Mouse (Mus musculus): ENCODE results near the gene Prkd1. TPM values are rescaled to one million over a fixed set of nuclear protein-coding genes. Genes with fewer than 3 reads are reported as not detected.

The Prkd1 gene
- polyA plus RNA-seq, 1 experiment from 2014 or later: 4.4 TPM

DNA sequence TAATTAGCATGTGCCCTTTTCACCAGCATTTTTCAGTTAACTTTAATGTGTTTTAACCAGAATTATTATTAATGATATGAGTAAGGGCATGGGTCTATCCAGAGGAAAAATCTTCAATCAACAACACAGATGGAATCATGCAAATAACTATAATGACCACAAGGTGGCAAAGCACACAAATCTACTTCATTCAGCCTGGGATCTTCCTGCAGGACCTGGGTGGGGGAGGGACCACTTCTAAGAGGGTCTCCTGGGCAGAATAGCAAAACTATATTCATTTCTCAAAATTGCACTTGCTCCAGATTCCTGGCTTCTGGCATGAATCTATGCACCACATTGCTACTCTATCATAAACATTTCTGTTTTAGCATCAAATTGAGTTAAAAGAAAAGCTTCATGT lies 334.3 kb downstream of the Prkd1 start:
- DNase-seq (ENCODE audit: low spot score, missing footprints) (peak; percentile 89), ATAC-seq (ENCODE audit: low FRiP score) (peak; percentile 46)
- Histone ChIP-seq H3K27ac (ENCODE audit: low read depth, low read length) (no peak overlapping the region), H3K4me2 (no peak overlapping the region), H3K4me1 (ENCODE audit: control insufficient read depth, insufficient read depth, low read length) (no peaks in the 10 kb centered on the region), H3K9ac (ENCODE audit: low read length) (no peak overlapping the region), H3K9me3 (ENCODE audit: control insufficient read depth, low read length) (no peaks in the 10 kb centered on the region), H3K27me3 (ENCODE audit: control insufficient read depth, insufficient read depth, low read length) (no peaks in the 10 kb centered on the region), H3K4me3 (ENCODE audit: low read depth, low read length) (no peak overlapping the region), H3K36me3 (ENCODE audit: control insufficient read depth, insufficient read depth, low read length) (no peaks in the 10 kb centered on the region)

DNA sequence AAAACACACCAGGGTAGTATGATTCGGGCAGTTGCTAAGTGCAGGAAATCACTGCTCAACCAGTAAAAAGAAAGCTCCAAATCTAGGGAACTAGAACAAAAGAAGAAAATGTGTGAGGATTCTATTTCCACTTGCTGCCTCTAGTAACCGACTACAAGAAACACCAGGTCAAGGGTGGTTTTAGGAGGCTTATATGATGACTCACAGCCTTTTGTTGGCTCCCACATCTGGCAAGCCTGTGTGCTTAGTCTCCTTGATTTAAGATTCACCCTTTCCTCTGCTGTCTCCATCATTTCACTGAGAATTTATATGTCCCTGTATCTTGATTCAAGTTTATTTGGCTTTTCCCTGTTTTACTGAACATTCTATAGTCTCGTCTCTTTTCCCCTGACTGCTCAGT lies 339.6 kb downstream of the Prkd1 start:
- Histone ChIP-seq H3K27ac (ENCODE audit: low read depth, low read length) (no peak overlapping the region), H3K27me3 (ENCODE audit: control insufficient read depth, insufficient read depth, low read length) (no peaks in the 10 kb centered on the region), H3K4me3 (ENCODE audit: low read depth, low read length) (no peak overlapping the region), H3K9me3 (ENCODE audit: control insufficient read depth, low read length) (no peaks in the 10 kb centered on the region), H3K9ac (ENCODE audit: low read length) (no peak overlapping the region), H3K4me1 (ENCODE audit: control insufficient read depth, insufficient read depth, low read length) (no peaks in the 10 kb centered on the region), H3K4me2 (no peak overlapping the region), H3K36me3 (ENCODE audit: control insufficient read depth, insufficient read depth, low read length) (no peaks in the 10 kb centered on the region)
- ATAC-seq (ENCODE audit: low FRiP score) (no peak), DNase-seq (ENCODE audit: low spot score, missing footprints) (no peak)
- WGBS: 72% methylated on average over 3 of the region's 3 CpGs

DNA sequence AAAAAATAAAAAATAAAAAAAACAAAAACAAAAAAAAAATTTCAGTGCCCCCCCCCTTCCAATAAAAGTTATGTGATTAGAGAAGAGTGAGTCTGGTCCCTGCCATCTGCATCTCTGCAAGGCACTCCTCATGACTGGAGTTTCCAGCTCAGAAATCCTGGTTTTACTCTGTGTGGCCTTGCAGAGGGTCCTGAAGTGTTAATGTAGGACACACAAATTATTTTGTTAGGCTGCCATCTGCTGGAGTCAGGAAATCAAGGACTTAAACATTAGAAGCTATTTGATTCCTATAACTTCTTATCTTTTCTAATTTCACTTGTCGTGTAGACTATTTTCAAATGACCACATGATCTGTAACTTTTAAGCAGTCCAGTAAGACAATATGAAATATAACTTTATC lies 347.6 kb downstream of the Prkd1 start:
- H3K4me2 ChIP-seq: no peak overlapping the region
- ATAC-seq (ENCODE audit: low FRiP score): peak; percentile 82
- H3K27ac ChIP-seq (ENCODE audit: low read depth, low read length): no peak overlapping the region
- peak; percentile 81 for DNase-seq (ENCODE audit: low spot score, missing footprints)
- no peaks in the 10 kb centered on the region for H3K9me3 ChIP-seq (ENCODE audit: control insufficient read depth, low read length)
- no peaks in the 10 kb centered on the region for H3K36me3 ChIP-seq (ENCODE audit: control insufficient read depth, insufficient read depth, low read length)
- WGBS: 63% methylated on average over 1 of the region's 1 CpGs
- no peaks in the 10 kb centered on the region for H3K27me3 ChIP-seq (ENCODE audit: control insufficient read depth, insufficient read depth, low read length)
- H3K4me1 ChIP-seq (ENCODE audit: control insufficient read depth, insufficient read depth, low read length): no peaks in the 10 kb centered on the region
- no peak overlapping the region for H3K9ac ChIP-seq (ENCODE audit: low read length)
- no peak overlapping the region for H3K4me3 ChIP-seq (ENCODE audit: low read depth, low read length)

DNA sequence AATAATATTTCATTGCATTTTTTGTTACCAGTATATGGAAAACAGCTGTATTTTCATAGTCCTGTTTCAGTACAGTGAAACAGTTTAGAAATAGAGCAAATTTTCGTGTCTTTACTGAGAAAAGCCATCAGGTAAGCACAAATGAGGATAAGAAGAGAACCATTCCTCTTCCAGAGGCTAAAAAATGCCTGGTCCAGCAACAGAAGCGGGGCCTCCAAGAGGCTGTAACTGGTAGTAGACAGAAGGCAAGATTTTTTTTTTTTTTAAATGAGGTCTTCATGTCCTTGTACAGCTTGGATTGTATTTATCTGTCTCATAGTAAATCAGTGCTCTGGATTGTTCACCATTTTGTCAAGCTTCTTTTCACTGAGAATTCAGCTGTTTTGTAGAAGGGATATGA lies 352.8 kb downstream of the Prkd1 start:
- 64% methylated on average over 2 of the region's 2 CpGs for WGBS
- ATAC-seq (ENCODE audit: low FRiP score) (peak; percentile 47; the same call in 1 of the 2 replicates), DNase-seq (ENCODE audit: low spot score, missing footprints) (no peak)
- Histone ChIP-seq H3K4me1 (ENCODE audit: control insufficient read depth, insufficient read depth, low read length) (no peaks in the 10 kb centered on the region), H3K9me3 (ENCODE audit: control insufficient read depth, low read length) (no peaks in the 10 kb centered on the region), H3K9ac (ENCODE audit: low read length) (no peak overlapping the region), H3K27me3 (ENCODE audit: control insufficient read depth, insufficient read depth, low read length) (no peaks in the 10 kb centered on the region), H3K36me3 (ENCODE audit: control insufficient read depth, insufficient read depth, low read length) (no peaks in the 10 kb centered on the region), H3K27ac (ENCODE audit: low read depth, low read length) (no peak overlapping the region), H3K4me3 (ENCODE audit: low read depth, low read length) (no peak overlapping the region), H3K4me2 (no peak overlapping the region)

- DNase-seq (ENCODE audit: low spot score, missing footprints) (no peak), ATAC-seq (ENCODE audit: low FRiP score) (peak; percentile 88)
- Histone ChIP-seq H3K27me3 (ENCODE audit: control insufficient read depth, insufficient read depth, low read length) (no peaks in the 10 kb centered on the region), H3K27ac (ENCODE audit: low read depth, low read length) (no peak overlapping the region), H3K4me2 (no peak overlapping the region), H3K9ac (ENCODE audit: low read length) (no peak overlapping the region), H3K36me3 (ENCODE audit: control insufficient read depth, insufficient read depth, low read length) (no peaks in the 10 kb centered on the region), H3K4me3 (ENCODE audit: low read depth, low read length) (no peak overlapping the region), H3K4me1 (ENCODE audit: control insufficient read depth, insufficient read depth, low read length) (no peaks in the 10 kb centered on the region), H3K9me3 (ENCODE audit: control insufficient read depth, low read length) (no peaks in the 10 kb centered on the region)
- WGBS: 33% methylated on average over 2 of the region's 2 CpGs
Measured at GRCm38 (mm10) chr12:50295549-50295948, 353.3 kb downstream of the Prkd1 start.

- H3K9me3 ChIP-seq (ENCODE audit: control insufficient read depth, low read length): no peaks in the 10 kb centered on the region
- H3K4me3 ChIP-seq (ENCODE audit: low read depth, low read length): no peak overlapping the region
- peak; percentile 83 for DNase-seq (ENCODE audit: low spot score, missing footprints)
- 71% methylated on average over 3 of the region's 3 CpGs for WGBS
- H3K4me1 ChIP-seq (ENCODE audit: control insufficient read depth, insufficient read depth, low read length): no peaks in the 10 kb centered on the region
- no peak overlapping the region for H3K9ac ChIP-seq (ENCODE audit: low read length)
- H3K27ac ChIP-seq (ENCODE audit: low read depth, low read length): no peak overlapping the region
- no peak overlapping the region for H3K4me2 ChIP-seq
- ATAC-seq (ENCODE audit: low FRiP score): no peak
- no peaks in the 10 kb centered on the region for H3K36me3 ChIP-seq (ENCODE audit: control insufficient read depth, insufficient read depth, low read length)
- H3K27me3 ChIP-seq (ENCODE audit: control insufficient read depth, insufficient read depth, low read length): no peaks in the 10 kb centered on the region
Measured at GRCm38 (mm10) chr12:50292834-50293233, 356.1 kb downstream of the Prkd1 start.
